Mouse (Mus musculus) layer of hippocampus, adult 2 months (tissue): ENCODE measurements around the gene Nrgn. TPM values are rescaled to one million over a fixed set of nuclear protein-coding genes. Genes with fewer than 3 reads are reported as not detected.

Experiments used
- DNase-seq, 2 experiments: peaks; one replicate each; pipeline ENCODE4 v3.0.0; 2022; ENCODE audit warnings: low spot score in 2 of 2
- H3K27ac ChIP-seq: fragments of 200-600 bp; 2 replicates; pipeline ENCODE4 v1.8.1; 2022
- H3K4me3 ChIP-seq: fragments of 200-600 bp; 2 replicates; pipeline ENCODE4 v1.8.1; 2022; ENCODE audit warnings: mild to moderate bottlenecking
- CTCF ChIP-seq: fragments of 200-600 bp; conservative IDR thresholded peaks from 2 replicates; pipeline ENCODE4 v1.8.1; 2022; ENCODE audit warnings: antibody characterized with exemption, mild to moderate bottlenecking, moderate library complexity
- total RNA-seq, 2 experiments: library from RNA; stranded (reverse); gene quantifications; 2 replicates each; pipeline ENCODE4 v1.2.3; 2021

Nrgn gene
- total RNA-seq, 2 experiments from 2014 or later = 1,464 to 1,512 TPM

- peak overlapping the region; percentile 40; the same call in 1 of the 2 replicates for H3K27ac ChIP-seq
- peak in 1 of 2 experiments; percentile 33 for DNase-seq
- no peak overlapping the region for H3K4me3 ChIP-seq
- no peak for TF ChIP-seq CTCF
Measured at GRCm38 (mm10) chr9:37506023-37506422, 46.7 kb downstream of the Nrgn start.

DNA sequence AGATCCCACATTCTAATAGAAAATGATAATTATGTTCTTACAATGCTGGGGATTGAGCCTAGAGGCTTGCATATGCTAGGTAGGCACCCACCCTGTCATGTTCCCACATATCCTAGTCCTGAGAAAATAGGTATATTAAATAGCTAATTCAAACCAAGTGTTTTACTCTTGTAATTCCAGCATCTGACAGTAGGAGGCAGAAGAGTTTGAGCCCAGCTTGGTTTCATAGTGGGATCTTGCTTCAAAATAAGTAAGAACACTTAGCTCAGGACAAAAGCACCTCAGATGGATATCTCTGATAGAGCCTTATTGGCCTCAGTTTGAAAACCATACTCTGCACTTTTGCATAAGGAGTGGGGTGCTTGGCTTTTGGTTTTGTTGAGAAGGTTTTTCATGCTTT, 48.4 kb downstream of the Nrgn start:
- peak; percentile 62 for TF ChIP-seq CTCF
- no peak for DNase-seq
- H3K27ac ChIP-seq = no peak overlapping the region
- H3K4me3 ChIP-seq = no peak overlapping the region

- Histone ChIP-seq H3K4me3 (no peak overlapping the region), H3K27ac (no peak overlapping the region)
- no peak for TF ChIP-seq CTCF
- no peak for DNase-seq
Measured at GRCm38 (mm10) chr9:37501170-37501569, 51.5 kb downstream of the Nrgn start.

DNA sequence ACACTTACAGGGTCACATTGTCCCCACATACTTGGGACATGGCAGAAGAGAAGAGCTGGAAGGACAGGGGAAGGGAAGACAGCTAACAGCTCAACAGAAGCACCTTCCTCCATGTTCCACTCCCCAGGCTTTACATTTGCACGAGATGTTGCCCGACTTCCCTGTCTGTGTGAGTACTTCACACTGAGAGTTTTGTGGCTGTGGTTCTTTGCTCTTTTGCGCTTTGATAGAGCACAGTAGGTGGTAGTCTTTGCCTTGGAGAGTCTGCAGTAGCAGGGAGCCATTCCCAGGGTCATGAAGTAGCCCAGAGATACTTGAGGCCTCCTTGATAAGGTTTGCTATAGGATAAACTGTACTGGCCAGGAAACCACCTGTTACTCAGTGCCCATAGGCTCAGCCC, 52.5 kb downstream of the Nrgn start:
- no peak for DNase-seq
- TF ChIP-seq CTCF = no peak
- H3K4me3 ChIP-seq = no peak overlapping the region

DNA sequence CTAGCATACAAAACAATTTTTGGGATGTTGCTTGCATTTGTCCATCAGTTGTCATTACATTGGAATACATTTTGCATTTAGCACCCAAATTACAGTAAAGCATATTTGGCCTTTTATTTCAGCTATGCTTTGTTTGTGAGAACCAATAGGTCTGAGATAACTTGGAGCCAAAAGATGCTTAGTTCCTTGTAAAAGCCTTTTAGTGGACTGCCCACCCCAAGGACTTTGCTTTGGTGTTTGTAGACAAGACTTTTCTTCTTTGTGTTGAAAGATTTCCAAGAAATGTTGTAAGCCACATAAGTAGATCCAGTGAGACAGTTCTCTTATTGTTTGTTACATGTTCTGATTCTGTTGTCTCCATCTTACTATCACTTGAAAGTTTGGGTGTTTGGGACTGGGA, 56.4 kb downstream of the Nrgn start:
- no peak for TF ChIP-seq CTCF

More for the DNA sequence above, 52.5 kb downstream of the Nrgn start:
- no peak overlapping the region for H3K27ac ChIP-seq

GRCm38 (mm10) chr9:37495761-37496160, 56.9 kb downstream of the Nrgn start:
- TF ChIP-seq CTCF = no peak
- Histone ChIP-seq H3K27ac (no peak overlapping the region), H3K4me3 (no peak overlapping the region)
- DNase-seq = no peak

More for the DNA sequence above, 56.4 kb downstream of the Nrgn start:
- no peak overlapping the region for H3K27ac ChIP-seq
- no peak overlapping the region for H3K4me3 ChIP-seq
- DNase-seq = no peak

Other genes starting within 250 kb of the Nrgn start
- 1 to 10 TPM; 1.6 to 3.1 TPM for gene Ccdc15, start 204.5 kb downstream of the Nrgn start, total RNA-seq
- gene Hepacam, start 185.6 kb downstream of the Nrgn start, total RNA-seq = 10 to 100 TPM; 65.9 to 68.1 TPM
- 1 to 10 TPM; 4.9 to 5.8 TPM for gene Robo4, start 151.0 kb downstream of the Nrgn start, total RNA-seq
- 10 to 100 TPM; 14.8 to 19.0 TPM for gene Robo3, start 119.7 kb downstream of the Nrgn start, total RNA-seq
- gene Msantd2, start 63.6 kb downstream of the Nrgn start, total RNA-seq = 10 to 100 TPM; 20.5 to 25.6 TPM
- 10 to 100 TPM; 18.3 to 19.3 TPM for gene Esam, start 24.8 kb downstream of the Nrgn start, total RNA-seq
- 1 to 10 TPM; 2.5 to 3.7 TPM for gene Vsig2, start 13.6 kb downstream of the Nrgn start, total RNA-seq
- gene Siae, start 2.8 kb upstream of the Nrgn start, total RNA-seq = 10 to 100 TPM in 1 of 2 experiments, 1 to 10 TPM in 1; 9.6 to 14.0 TPM
- 1 to 10 TPM; 1.5 to 1.9 TPM for gene Spa17, start 60.8 kb upstream of the Nrgn start, total RNA-seq
- gene Tbrg1, start 104.4 kb upstream of the Nrgn start, total RNA-seq = 10 to 100 TPM; 46.9 to 47.0 TPM
- not detected for gene Panx3, start 116.3 kb upstream of the Nrgn start, total RNA-seq
- gene Olfr160, start 163.3 kb upstream of the Nrgn start, total RNA-seq = not detected
- gene Olfr874, start 192.2 kb upstream of the Nrgn start, total RNA-seq = not detected
- not detected for gene Olfr875, start 219.0 kb upstream of the Nrgn start, total RNA-seq